Mouse (Mus musculus): ENCODE measurements around the gene Prdm15.

DNA sequence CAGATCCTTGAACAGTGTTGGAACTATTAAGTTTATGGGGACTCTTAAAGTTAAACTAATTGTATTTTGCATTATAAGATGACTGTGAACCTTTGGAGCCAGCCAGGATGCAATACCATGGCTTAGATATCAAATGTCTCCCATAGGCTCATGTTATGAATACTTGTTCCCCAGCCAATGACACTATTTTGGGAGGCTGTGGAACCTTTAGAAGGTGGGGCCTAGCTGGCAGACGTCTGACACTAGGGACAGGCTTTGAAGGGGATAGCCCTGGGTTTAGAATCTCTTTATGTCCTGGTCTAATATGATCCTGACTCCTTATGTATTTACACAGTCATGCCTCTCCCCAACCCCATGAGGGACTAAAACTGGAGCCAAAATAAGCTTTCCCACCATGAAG is 22.7 kb upstream of the Prdm15 start:
- no peak for TF ChIP-seq CTCF (IDR thresholded peaks at IDR 0.05; ENCODE audit: borderline replicate concordance, extremely low read depth, insufficient read depth, insufficient read length)
- TF ChIP-seq POLR2A (IDR thresholded peaks at IDR 0.05; ENCODE audit: borderline replicate concordance, extremely low read depth, insufficient read depth, insufficient read length, poor library complexity, severe bottlenecking) = no peak

All from brain, embryonic 14.5 days (tissue).